Mouse (Mus musculus) cerebellum, adult 11-12 months (tissue): Measurements from ENCODE around the gene Sh3pxd2a.

Source experiments
- DNase-seq: peaks from one replicate; pipeline ENCODE4 v3.0.0; 2022

Sh3pxd2a gene

GRCm38 (mm10) chr19:47464304-47465241, at the start of gene Sh3pxd2a:
TSS of gene Sh3pxd2a (minus strand) at chr19:47464401.
- DNase-seq = no peak

- no peak for DNase-seq
Observed at GRCm38 (mm10) chr19:47513618-47513897, 49.4 kb upstream of the Sh3pxd2a start.

GRCm38 (mm10) chr19:47512794-47513617, 48.8 kb upstream of the Sh3pxd2a start:
- DNase-seq = no peak

DNA sequence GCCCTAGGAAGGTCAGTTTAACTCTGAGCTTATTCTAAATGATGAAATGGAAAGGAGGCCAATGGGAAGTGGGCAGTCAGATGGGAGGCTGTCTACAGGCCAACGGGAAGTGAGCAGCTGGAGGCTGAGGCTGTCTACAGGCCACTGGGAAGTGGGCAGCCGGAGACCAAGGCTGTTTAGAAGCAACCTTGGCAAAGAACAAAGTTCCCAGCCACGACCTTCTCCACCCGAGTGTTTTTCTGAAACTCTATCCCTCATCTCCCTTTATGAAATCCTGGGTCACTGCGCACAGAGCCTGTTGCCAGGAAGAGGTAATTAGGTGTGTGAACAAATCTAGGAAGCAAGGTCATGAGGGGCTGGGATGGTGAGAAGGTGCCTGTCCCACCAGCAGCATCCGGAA, 47.8 kb upstream of the Sh3pxd2a start:
- no peak for DNase-seq

- no peak for DNase-seq
Observed at GRCm38 (mm10) chr19:47511294-47511675, 47.1 kb upstream of the Sh3pxd2a start.

GRCm38 (mm10) chr19:47510473-47511293, 46.5 kb upstream of the Sh3pxd2a start:
- DNase-seq = no peak

- no peak for DNase-seq
Observed at GRCm38 (mm10) chr19:47510135-47510472, 45.9 kb upstream of the Sh3pxd2a start.

DNA sequence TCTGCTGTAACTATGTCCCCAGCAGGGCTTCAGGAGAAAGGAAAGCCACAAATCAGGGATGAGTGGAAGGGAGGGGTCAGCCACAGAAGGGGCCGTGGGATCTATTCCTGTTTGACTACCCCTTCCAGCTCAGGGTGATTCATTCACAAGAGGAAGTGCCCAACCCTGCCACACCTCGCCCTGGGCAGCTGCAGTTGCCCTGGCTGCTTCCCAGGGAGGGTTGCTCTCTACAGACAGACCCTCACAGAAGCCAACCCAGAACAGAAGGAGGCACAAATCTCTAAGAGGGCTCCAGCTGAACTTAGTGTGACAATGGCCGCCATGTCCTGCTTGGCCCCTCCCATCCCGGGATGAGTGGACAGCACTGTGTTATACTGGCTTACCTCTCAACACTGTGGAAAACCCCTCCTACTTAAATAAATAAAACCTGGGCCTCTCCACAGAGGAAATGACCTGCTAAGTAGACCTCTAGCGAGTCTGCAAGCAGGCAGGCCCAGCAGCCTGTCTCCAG, 44.6 kb upstream of the Sh3pxd2a start:
- DNase-seq = no peak

- no peak for DNase-seq
Observed at GRCm38 (mm10) chr19:47508191-47508590, 44.0 kb upstream of the Sh3pxd2a start.

DNA sequence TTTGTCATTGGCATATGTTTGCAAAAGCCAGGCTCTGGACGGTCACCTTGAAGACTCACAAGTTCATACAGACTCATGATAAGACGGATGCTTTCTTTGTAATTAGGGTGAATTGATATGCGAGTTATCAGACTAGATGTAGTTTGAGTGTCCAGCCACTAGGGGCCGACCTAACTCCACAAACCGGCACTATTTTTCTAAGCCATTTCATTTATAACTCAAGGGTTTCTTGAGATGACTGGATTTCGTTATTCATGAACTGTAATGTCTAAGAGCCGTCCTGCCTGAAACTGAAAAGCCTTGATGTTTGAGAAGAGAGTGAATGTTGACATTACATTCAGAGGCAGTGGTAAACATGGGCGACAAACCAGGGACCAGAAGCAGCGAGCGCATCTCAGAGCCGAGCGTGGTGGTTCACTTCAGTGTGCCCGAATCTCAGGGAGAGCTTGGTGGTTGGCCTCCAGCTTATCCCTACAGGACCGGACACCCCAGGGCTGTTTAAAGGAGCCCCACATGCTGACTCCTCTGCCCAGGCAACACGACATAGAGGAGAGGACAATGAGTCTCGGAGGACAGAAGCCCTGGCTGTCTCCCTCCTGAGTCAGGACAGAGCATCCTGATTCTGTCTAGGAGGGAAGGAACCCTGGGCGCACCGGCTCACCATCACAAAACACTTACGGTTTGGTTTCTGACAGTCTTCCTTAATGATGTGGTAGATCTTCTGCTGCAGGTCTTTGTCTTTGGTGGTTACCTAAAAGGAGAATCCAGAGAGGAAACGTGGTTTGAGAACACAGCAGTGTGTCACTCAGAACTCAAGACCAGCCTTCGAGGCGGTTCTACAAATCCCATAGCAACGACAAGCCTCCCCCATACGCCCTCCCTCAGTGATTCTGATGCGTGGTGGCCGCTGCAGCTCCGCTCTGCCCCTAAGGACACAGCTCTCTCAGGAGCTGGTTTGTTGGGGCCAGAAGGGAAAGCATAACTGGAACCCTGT, 43.2 kb upstream of the Sh3pxd2a start:
- peak; percentile 22 for DNase-seq

- no peak for DNase-seq
Observed at GRCm38 (mm10) chr19:47503625-47504024, 39.4 kb upstream of the Sh3pxd2a start.

DNA sequence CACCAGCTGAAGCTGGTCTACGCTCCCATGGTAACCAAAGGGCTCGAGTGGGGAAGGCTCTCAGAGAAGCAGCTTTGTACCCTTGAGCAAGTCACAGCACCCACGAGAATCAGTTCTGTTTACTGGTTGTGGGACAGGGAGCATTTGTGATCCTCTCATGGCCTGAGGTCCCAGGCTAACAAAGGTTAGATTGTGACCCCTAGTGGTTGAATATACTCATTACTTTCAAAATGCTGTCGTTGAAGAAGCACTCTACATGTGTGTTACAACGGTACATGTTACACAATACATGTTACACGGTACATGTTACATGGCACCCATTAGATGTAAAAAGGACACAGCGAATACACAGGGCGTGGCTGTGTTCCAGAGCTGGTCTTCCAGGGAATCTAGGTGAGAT, 38.4 kb upstream of the Sh3pxd2a start:
- DNase-seq = no peak

- no peak for DNase-seq
Observed at GRCm38 (mm10) chr19:47500389-47501011, 36.3 kb upstream of the Sh3pxd2a start.

DNA sequence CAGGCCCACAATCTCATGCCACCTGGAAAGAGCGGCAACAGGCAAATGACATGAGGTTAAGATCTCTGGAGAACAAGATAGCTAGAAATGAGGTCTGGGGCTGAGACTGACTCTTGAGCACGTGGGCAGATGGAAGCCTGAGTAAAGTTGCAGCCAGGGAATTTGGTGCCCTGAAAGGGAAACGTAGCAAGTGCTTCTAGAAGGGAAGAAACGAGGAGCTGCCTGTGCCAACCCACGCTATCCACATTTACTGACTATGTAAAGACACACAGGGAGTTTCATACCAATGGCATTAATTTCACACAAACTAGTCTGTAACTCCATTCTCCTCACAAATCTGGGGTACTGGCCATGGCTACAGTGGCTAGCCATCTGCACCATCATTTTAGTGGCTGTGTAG, 35.6 kb upstream of the Sh3pxd2a start:
- no peak for DNase-seq

DNA sequence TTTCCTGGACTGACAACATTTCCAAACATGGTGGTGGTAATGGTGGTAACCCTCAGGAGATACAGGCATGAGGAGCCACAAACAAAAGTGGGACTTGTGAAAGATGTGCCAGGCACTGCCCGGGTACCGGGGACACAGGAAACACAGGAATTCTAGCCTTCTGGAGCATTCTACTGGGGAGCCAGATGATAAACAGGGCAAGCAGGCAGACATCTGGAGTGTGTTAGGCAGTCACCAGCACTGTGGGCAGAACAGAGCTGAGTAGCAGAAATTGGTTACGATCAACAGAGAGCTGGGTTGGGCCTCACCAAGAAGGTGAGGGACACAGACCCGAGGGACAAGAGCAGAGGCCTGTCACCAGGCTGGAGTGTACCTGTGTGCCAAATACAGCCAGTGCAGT, 34.7 kb upstream of the Sh3pxd2a start:
- no peak for DNase-seq

DNA sequence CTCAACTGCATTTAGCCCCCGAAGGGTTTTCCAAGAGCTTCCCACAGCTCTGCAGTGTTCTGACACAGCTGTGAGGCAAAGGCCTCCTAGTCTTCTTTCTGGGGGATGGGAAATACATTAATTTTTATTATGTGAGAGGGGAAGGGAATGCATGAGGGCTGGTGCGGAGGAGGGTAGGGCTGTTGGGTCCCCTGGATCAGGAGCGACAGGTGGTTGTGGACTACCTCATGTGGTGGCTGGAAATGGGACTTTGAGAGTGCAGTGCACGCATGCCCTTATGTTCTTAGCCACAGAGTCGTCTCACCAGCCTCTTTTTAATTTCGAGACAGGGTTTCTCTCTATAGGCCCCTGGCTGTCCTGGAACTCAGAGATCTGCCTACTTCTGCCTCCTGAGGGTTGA, 33.5 kb upstream of the Sh3pxd2a start:
- DNase-seq = no peak

DNA sequence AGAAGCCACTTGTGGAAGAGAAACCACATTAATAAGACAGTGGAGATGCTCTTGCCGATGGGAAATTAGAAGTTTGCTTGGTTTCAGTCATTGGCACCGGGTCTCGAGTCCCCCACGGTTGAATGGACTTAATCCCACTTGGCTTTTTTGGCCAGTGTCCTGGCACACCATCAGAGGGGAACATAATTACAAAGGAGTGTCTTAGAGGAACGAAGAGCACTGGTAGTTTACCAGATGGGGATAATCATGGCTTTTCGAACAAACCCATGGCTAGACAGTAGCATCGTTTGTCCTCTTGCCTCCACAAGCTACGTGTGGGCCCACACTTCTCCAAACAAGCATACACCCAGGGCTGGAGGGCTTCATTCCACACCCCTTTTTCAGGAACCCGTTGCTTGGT, 33.1 kb upstream of the Sh3pxd2a start:
- DNase-seq = no peak

- DNase-seq = no peak
Observed at GRCm38 (mm10) chr19:47493017-47493997, 29.1 kb upstream of the Sh3pxd2a start.

DNA sequence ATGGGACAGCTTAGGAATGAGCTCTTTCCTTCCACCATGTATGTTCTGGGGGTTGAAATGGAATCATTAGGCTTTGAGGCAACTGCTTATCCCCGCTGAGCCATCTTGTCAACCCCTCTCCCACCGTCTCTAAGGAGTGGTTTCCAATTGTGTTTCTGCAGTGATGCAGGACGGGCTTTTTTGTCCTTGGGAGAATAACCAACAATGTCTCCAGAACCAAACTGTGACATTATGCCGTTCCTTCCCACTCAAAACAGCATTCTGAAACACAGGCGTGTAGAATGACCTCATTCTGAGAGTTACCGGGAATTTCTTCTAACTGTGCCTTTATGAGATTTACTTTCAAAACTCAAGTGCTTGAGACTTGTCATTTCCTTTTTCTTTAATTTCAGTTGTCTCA, 28.2 kb upstream of the Sh3pxd2a start:
- DNase-seq = no peak

- no peak for DNase-seq
Observed at GRCm38 (mm10) chr19:47491853-47492252, 27.7 kb upstream of the Sh3pxd2a start.
